Mouse (Mus musculus) forebrain, embryonic 14.5 days (tissue): ENCODE data around the gene Mrm2. TPM values are rescaled to one million over a fixed set of nuclear protein-coding genes. Genes with fewer than 3 reads are reported as not detected.
A peak's percentile ranks its signal among the peaks of the same experiment; 100 is the strongest.

Experiments used
- ATAC-seq: fragments of 200-750 bp; cut with Nextera tagmentation; 2 replicates; pipeline ENCODE4 v1.8.0; 2017; ENCODE audit warnings: mild to moderate bottlenecking, moderate library complexity
- DNase-seq: peaks from one replicate; pipeline ENCODE4 v3.0.0-alpha.2; 2015; ENCODE audit warnings: low spot score
- H3K27ac ChIP-seq: fragments of 300-500 bp; sonication (generic); 2 replicates; pipeline ENCODE4 v1.5.1; 2014; ENCODE audit warnings: low read depth, mild to moderate bottlenecking, control low read depth, low read length, moderate library complexity
- H3K27me3 ChIP-seq: fragments of 300-500 bp; sonication (generic); replicated peaks from 2 replicates; pipeline ENCODE4 v1.6.1; 2014; ENCODE audit warnings: low read length, control low read depth, mixed read lengths; ENCODE audit not compliant: control insufficient read depth, insufficient read depth
- H3K36me3 ChIP-seq: fragments of 300-500 bp; sonication (generic); 2 replicates; pipeline ENCODE4 v1.6.1; 2014; ENCODE audit warnings: low read length, control low read depth; ENCODE audit not compliant: control insufficient read depth, insufficient read depth
- H3K4me1 ChIP-seq: fragments of 300-500 bp; sonication (generic); 2 replicates; pipeline ENCODE4 v1.6.1; 2014; ENCODE audit warnings: antibody characterized with exemption, low read length, control low read depth; ENCODE audit not compliant: control insufficient read depth, insufficient read depth
- H3K4me2 ChIP-seq: fragments of 300-500 bp; sonication (generic); 2 replicates; pipeline ENCODE4 v1.6.1; 2014; ENCODE audit warnings: mild to moderate bottlenecking, control low read depth, low read length
- H3K4me3 ChIP-seq: fragments of 300-500 bp; sonication (generic); 2 replicates; pipeline ENCODE4 v1.5.1; 2014; ENCODE audit warnings: low read depth, low read length, control low read depth
- H3K9ac ChIP-seq: fragments of 300-500 bp; sonication (generic); 2 replicates; pipeline ENCODE4 v1.6.1; 2014; ENCODE audit warnings: mild to moderate bottlenecking, low read length, control low read depth, moderate library complexity
- H3K9me3 ChIP-seq: fragments of 300-500 bp; sonication (generic); replicated peaks from 2 replicates; pipeline ENCODE4 v1.6.1; 2016; ENCODE audit warnings: low read length, control low read depth, mixed read lengths; ENCODE audit not compliant: control insufficient read depth
- WGBS: fragments of 180-500 bp; shearing (Covaris S2); extraction: QIAGEN DNeasy Blood & Tissue Kit; methylation state at CpG from one replicate; pipeline ENCODE4 v1.1.7; 2014; 5-methylcytosine and 5-hydroxymethylcytosine counted together
- polyA plus RNA-seq: library from polyadenylated mRNA; unstranded; fragments of >200 nt; fragmentation: Nextera tagmentation; extraction: Ambion mirVana; gene quantifications from 2 replicates; pipeline ENCODE4 v1.2.1, GENCODE M21; 2014

The Mrm2 gene
- 24.5 and 28.3 TPM in 2 replicates for polyA plus RNA-seq

GRCm38 (mm10) chr5:140331615-140332512 is at the start of gene Mrm2:
TSS of gene Mrm2 (minus strand) at chr5:140331898.
- Histone ChIP-seq H3K27ac (peak within 1 kb of the TSS; percentile 81), H3K36me3 (peaks cover 23% of the 10 kb centered on the region; the same call in 1 of the 2 replicates), H3K9me3 (no peaks in the 10 kb centered on the region), H3K27me3 (no peaks in the 10 kb centered on the region), H3K4me2 (peak within 1 kb of the TSS; percentile 86), H3K4me3 (peak within 1 kb of the TSS; percentile 62), H3K4me1 (peaks cover 6% of the 10 kb centered on the region), H3K9ac (peak within 1 kb of the TSS; percentile 72)
- DNase-seq (peak; percentile 84), ATAC-seq (peak; percentile 81)
- 2% methylated on average over 39 of the region's 39 CpGs for WGBS

- Histone ChIP-seq H3K36me3 (no peaks in the 10 kb centered on the region), H3K4me2 (no peak overlapping the region), H3K4me1 (no peaks in the 10 kb centered on the region), H3K9ac (no peak overlapping the region), H3K27me3 (no peaks in the 10 kb centered on the region), H3K4me3 (no peak overlapping the region), H3K27ac (no peak overlapping the region), H3K9me3 (no peaks in the 10 kb centered on the region)
- ATAC-seq: no peak
- WGBS: 95% methylated on average over 7 of the region's 7 CpGs
- no peak for DNase-seq
Observed at GRCm38 (mm10) chr5:140381156-140381555, 49.5 kb upstream of the Mrm2 start.

- no peak overlapping the region for H3K4me2 ChIP-seq
- no peak overlapping the region for H3K27ac ChIP-seq
- no peak overlapping the region for H3K4me3 ChIP-seq
- ATAC-seq (no peak), DNase-seq (no peak)
- H3K27me3 ChIP-seq: no peaks in the 10 kb centered on the region
- H3K9ac ChIP-seq: no peak overlapping the region
- 81% methylated on average over 6 of the region's 6 CpGs for WGBS
- no peaks in the 10 kb centered on the region for H3K36me3 ChIP-seq
- H3K9me3 ChIP-seq: no peaks in the 10 kb centered on the region
- no peaks in the 10 kb centered on the region for H3K4me1 ChIP-seq
Observed at GRCm38 (mm10) chr5:140379299-140379698, 47.6 kb upstream of the Mrm2 start.

- 94% methylated on average over 6 of the region's 6 CpGs for WGBS
- no peaks in the 10 kb centered on the region for H3K9me3 ChIP-seq
- no peak for ATAC-seq
- H3K36me3 ChIP-seq: no peaks in the 10 kb centered on the region
- DNase-seq: no peak
- no peak overlapping the region for H3K4me2 ChIP-seq
- H3K4me1 ChIP-seq: no peaks in the 10 kb centered on the region
- H3K27ac ChIP-seq: no peak overlapping the region
- no peak overlapping the region for H3K9ac ChIP-seq
- no peaks in the 10 kb centered on the region for H3K27me3 ChIP-seq
- H3K4me3 ChIP-seq: no peak overlapping the region
Observed at GRCm38 (mm10) chr5:140378121-140378853, 46.6 kb upstream of the Mrm2 start.

GRCm38 (mm10) chr5:140375249-140375829 is 43.6 kb upstream of the Mrm2 start:
- ATAC-seq: no peak
- H3K4me3 ChIP-seq: no peak overlapping the region
- no peaks in the 10 kb centered on the region for H3K4me1 ChIP-seq
- no peaks in the 10 kb centered on the region for H3K36me3 ChIP-seq
- H3K4me2 ChIP-seq: no peak overlapping the region
- no peak overlapping the region for H3K27ac ChIP-seq
- 89% methylated on average over 4 of the region's 4 CpGs for WGBS
- no peak for DNase-seq
- H3K27me3 ChIP-seq: no peaks in the 10 kb centered on the region
- H3K9ac ChIP-seq: no peak overlapping the region
- H3K9me3 ChIP-seq: no peaks in the 10 kb centered on the region

GRCm38 (mm10) chr5:140374226-140374625 is 42.5 kb upstream of the Mrm2 start:
- DNase-seq (peak; percentile 42), ATAC-seq (no peak)
- Histone ChIP-seq H3K4me2 (no peak overlapping the region), H3K27me3 (no peaks in the 10 kb centered on the region), H3K36me3 (no peaks in the 10 kb centered on the region), H3K9ac (no peak overlapping the region), H3K27ac (no peak overlapping the region), H3K4me3 (no peak overlapping the region), H3K9me3 (no peaks in the 10 kb centered on the region), H3K4me1 (no peaks in the 10 kb centered on the region)
- 30% methylated on average over 3 of the region's 3 CpGs for WGBS

- H3K4me2 ChIP-seq: no peak overlapping the region
- H3K4me3 ChIP-seq: no peak overlapping the region
- no peaks in the 10 kb centered on the region for H3K27me3 ChIP-seq
- H3K9ac ChIP-seq: no peak overlapping the region
- no peaks in the 10 kb centered on the region for H3K36me3 ChIP-seq
- no peak overlapping the region for H3K27ac ChIP-seq
- H3K4me1 ChIP-seq: no peaks in the 10 kb centered on the region
- H3K9me3 ChIP-seq: no peaks in the 10 kb centered on the region
- ATAC-seq: no peak
- 96% methylated on average over 2 of the region's 2 CpGs for WGBS
- DNase-seq: no peak
Observed at GRCm38 (mm10) chr5:140373711-140374110, 42.0 kb upstream of the Mrm2 start.

- Histone ChIP-seq H3K27me3 (no peaks in the 10 kb centered on the region), H3K36me3 (no peaks in the 10 kb centered on the region), H3K27ac (no peak overlapping the region), H3K4me3 (no peak overlapping the region), H3K9me3 (no peaks in the 10 kb centered on the region), H3K4me2 (no peak overlapping the region), H3K9ac (no peak overlapping the region), H3K4me1 (no peaks in the 10 kb centered on the region)
- ATAC-seq: peak; percentile 46; the same call in 1 of the 2 replicates
- 91% methylated on average over 3 of the region's 3 CpGs for WGBS
- peak; percentile 69 for DNase-seq
Observed at GRCm38 (mm10) chr5:140371671-140372070, 40.0 kb upstream of the Mrm2 start.
